Mouse (Mus musculus) c-Kit-negative CD71-positive TER-119-positive erythroid progenitor cells, embryonic 14.5 days (primary cell): ENCODE measurements around the gene Rhobtb1.

Source experiments
- DNase-seq: peaks from one replicate; pipeline ENCODE4 v3.0.0-alpha.2; 2013; ENCODE audit warnings: low read depth, low spot score

Rhobtb1 gene

DNA sequence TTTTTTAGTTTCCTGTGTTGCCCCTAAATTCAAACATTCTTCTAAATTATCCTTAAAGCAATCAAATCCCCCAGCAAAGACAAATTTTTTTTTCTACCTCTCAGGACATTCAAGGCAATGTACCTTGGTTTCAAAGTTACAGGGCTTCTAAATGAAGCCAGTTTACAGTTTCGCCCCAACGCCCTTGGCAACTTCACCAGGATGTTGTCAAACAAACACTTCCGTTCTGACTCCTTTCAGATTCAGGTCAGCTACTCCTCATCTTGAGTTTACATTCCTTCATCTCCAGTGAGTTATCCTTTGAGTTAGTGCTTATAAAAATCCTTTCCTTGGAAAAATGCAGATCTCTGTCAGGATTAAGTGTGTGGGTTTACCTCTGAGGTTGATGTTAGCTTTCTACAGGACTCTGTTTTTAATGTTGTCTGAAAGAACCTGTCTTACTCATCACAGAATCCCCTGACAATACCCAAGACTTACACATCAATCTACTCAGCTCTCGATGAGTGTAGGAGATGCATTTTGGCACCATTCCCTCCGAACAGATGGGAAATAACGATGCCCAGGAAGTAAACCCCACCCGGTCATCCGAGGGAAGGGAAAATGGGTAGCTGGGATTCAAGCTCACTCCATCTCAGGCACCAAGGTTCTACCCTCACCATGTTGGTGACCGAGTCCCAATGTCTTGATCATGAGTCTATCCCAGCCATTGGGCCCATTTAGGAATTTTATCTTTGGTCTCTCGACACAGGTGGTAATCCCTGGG is 94.9 kb downstream of the Rhobtb1 start:
- DNase-seq = no peak

- DNase-seq = no peak
Observed at GRCm38 (mm10) chr10:69246762-69247161, 95.5 kb downstream of the Rhobtb1 start.

DNA sequence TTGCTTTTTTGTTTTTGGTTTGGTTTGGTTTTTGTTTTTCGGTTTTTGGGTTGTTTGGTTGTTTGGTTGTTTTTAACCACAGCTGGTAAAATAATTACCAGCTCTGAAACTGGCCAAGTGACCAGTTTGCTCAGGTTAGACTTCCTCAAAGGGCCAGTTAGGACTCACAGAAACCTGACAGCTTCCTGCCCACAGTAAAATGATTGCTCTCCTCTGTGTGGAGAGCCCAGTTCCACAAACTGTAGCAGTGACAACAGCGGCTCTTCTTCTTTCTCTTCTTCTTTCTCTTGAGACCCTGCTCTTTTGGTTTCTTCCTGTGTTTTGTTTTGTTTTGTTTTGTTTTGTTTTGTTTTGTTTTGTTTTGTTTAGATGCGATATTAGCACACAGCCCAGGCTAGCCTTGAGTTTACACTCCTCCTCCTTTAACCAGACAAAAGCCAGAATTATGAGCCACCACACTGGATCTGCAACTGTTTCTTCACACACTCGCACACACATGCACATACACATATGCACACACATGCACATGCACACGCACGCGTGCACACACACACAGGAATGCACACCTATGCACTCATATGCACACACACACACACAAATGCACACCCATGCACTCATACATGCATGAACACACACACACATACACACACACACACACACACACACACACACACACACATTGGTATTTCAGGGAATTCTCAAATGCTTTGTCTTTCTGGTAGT is 96.2 kb downstream of the Rhobtb1 start:
- no peak for DNase-seq

- no peak for DNase-seq
Observed at GRCm38 (mm10) chr10:69248261-69249160, 97.3 kb downstream of the Rhobtb1 start.

GRCm38 (mm10) chr10:69251254-69251653 is 100.0 kb downstream of the Rhobtb1 start:
- DNase-seq = no peak

DNA sequence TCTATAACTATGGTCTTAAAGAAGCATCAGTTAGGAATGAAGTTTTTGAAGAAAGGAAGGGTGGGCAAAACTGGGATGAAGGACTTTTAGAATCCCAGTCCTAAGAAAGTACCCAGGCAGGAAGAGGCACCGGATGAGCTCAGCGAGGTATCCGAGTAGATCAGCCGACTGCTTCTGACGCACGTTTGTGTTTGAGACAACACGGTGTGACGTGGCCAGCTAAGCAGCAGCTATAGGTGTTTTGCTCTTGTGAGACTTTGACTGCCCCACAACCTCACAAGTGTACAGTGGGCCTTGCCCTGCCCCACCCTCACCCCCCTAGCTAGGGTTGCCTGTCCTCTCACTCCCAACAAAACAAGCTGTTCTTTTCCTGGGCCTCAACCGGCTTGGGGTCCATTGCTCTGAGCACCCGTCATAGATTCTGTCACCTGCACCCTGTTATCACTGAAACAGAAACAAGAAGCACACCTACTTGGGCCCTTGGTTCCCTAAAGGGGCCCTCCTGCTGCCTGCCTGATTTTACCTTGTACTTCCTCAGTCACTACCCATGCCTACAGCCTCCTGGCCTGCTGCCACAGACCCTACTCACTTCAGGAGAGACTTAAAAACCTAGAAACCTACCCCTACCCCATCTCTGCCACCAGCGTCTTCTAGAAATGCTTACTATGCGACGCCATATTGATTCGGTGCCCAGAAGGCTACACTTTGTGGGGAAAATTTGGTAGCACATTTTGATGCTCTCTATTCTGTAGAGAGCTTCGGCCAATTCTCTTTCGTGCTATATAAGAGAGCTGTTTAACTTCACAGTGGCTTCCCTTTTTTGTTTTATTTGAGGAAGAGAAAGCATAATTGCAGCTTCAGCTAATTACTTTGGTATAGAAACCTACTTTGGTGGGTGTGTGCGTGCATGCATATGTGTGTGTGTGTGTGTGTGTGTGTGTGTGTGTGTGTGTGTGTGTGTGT is 101.2 kb downstream of the Rhobtb1 start:
- DNase-seq = no peak

DNA sequence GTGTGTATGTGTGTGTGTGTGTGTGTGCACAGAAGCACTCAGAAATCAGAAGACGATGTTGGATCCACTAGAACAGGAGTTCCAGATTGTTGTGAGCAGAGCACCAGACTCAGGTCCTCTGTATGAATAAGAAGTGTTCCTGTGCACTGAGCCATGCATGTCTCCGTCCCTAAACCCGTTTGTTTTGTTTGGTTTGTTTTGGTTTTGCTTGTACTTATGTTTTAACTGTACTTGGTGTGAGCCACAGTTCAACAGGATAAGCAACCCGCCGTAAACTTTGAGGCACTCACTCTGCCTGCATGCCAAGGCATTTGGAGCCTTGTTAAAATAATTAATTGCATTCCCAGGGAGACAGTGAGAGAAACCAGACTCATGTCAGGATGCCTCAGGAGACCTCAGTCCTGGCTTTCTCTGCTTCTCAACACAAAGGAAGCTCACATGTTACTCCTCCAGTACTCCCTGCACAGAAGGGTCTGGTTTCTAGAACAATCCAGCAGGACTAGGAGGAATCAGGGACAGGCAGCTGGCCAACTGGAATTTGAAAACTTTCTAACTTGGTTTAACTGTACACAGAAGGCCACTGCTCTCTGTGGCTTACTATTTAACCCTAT is 101.9 kb downstream of the Rhobtb1 start:
- DNase-seq = no peak

- DNase-seq = no peak
Observed at GRCm38 (mm10) chr10:69253686-69254080, 102.4 kb downstream of the Rhobtb1 start.

- no peak for DNase-seq
Observed at GRCm38 (mm10) chr10:69254390-69254847, 103.2 kb downstream of the Rhobtb1 start.

DNA sequence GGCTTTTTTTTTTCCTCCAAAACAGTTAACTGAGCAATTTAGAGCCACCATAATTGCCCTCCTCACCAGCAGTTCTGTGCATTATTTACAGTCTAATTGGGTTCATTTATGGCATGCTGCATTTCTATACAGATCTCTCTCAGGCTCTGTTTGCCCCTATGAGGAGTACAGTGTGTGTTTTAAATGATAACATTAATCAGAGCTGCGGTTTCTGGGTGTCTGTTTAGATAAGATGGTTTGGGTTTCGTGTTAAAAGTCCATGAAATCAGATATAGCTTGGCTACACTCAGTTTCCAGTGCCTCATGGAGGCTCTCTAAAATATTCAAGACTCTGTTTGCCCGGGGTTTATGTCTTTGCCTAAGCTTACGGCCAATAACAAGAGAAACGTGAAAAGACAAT is 104.4 kb downstream of the Rhobtb1 start:
- DNase-seq = no peak

- no peak for DNase-seq
Observed at GRCm38 (mm10) chr10:69257592-69258133, 106.4 kb downstream of the Rhobtb1 start.

- DNase-seq = no peak
Observed at GRCm38 (mm10) chr10:69258588-69258987, 107.4 kb downstream of the Rhobtb1 start.

GRCm38 (mm10) chr10:69259161-69259560 is 107.9 kb downstream of the Rhobtb1 start:
- no peak for DNase-seq

GRCm38 (mm10) chr10:69259929-69260328 is 108.7 kb downstream of the Rhobtb1 start:
- DNase-seq = no peak

- no peak for DNase-seq
Observed at GRCm38 (mm10) chr10:69262918-69263822, 111.9 kb downstream of the Rhobtb1 start.

GRCm38 (mm10) chr10:69263906-69264305 is 112.7 kb downstream of the Rhobtb1 start:
- no peak for DNase-seq

DNA sequence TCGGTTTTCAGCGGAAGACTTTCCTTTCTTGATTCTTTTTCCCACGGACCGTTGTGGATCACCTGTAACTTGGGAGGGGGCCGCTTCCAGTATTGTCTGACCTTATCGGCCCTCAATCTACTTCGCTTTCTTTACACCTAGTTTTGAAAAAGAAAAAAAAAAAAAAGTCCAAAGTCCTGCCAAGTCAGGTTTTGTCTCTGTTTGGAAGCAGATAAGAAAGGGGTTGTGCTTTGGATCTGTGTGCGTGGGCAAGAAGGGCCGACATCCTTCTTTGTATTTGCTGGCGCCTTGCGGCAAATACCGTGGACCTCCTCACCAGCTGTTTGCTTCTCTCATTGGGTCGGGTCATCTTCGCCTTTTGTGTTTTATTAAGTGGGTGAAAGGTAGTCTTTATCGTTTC is 114.2 kb downstream of the Rhobtb1 start:
- DNase-seq = no peak

DNA sequence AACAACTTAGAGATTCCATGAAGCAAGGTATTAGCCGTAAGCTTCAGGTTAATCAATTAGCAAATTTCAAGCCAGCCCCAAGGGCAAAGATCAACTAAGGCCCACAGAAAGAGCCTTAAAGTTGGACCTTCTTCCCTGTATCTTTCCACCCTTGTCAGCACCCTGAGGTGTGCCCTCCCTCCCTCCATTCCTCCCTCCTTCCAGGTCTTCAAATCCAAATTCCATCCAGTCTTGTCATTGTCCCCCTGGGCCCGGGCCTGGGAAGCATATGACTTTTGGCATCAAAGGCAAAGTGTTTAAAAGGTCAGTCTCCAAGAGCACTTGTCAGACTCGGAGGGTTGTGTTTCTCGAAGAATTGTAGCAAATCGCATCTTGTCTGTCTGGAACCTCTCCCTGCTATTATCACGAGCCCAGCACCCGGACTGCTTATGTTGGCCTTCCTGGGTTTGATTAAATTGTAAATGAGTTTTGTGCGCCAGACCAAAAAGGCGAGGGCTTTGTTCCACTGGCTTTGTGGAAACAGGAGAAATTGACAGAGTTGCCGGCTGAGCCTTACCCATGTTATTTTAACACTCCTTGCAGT is 116.9 kb downstream of the Rhobtb1 start:
- no peak for DNase-seq

DNA sequence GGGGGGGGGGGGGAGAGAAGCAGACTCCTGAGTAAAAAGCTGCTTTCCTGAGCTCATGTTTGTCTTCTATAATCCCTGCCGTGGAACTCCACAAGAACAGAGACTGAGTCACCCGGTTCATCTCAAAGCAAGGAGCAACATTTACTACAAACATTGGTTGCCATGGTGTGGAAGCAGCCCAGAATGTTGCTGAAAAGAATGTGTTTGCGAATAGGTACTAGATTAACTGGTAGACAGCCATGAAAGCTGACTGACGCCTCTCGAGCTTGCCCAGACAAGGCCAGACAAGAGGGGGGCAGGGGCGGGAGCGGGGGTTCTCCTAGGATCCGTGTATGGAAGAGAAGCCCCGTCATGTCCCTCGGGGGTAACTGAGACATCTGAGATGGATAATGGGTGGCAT is 120.2 kb downstream of the Rhobtb1 start:
- DNase-seq = no peak
